Mouse (Mus musculus): ENCODE data around the gene Efcab2.
"Not testable (repeated sequence)": the region's sequence is repeated elsewhere in the genome, so short reads cannot be mapped to it uniquely, and the experiment has no call there.

Efcab2 gene

DNA sequence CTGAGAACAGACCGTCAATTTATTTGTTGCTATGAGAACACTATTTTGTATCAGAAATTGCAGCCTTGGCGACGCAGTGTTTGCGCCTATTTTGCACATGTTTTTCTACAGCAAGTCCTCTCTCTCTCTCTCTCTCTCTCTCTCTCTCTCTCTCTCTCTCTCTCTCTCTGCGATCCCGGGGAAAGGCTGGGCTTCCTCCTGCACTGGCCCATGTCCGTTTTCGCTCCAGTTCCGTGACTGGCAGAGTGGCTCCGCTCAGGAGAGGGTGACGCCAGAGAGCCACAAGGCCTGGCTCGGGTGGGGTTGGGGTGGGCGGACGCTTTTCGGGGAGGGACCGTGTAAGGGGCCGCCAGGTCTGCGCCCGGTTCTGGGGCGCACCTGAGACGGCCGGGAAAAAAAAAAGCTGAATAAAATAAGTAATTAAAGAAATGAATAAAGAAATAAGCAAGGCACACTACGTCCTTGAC, 407 bp upstream of the Efcab2 start:
- DNase-seq, result peak; percentile 86 to 92

DNA sequence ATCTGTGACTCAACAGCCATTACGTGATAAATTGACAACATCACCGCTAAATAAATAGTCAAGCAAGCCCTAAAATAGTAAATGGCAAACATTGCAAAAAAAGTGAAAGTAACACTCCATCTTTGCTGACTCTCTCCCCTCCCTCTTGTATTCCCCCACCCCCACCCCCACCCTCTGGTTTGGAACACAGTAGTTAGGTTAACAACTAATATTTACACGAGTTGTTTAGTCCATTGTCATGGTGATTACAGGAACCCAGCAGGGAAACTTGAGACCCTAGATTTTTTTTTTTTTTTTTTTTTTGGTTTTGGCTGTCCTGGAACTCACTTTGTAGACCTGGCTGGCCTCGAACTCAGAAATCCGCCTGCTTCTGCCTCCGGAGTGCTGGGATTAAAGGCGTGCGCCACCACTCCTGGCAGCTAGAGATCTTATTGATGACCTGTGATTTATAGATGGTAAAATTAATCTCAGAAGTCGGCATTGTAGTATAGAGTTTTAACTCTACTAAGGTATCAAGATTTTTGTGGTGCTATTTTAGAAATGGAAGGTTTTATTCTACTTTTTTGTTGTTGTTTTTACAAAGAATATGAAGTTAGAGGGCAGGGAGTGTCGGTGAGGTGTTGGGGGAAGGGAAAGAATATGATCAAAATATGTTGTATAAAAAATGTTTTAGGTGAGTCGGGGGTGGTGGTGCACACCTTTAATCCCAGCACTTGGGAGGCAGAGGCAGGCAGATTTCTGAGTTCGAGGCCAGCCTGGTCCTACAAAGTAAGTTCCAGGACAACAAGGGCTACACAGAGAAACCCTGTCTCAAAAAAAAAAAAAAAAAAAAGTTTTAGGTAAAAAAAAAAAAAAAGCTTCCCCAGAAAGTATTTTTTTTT, 1.1 kb downstream of the Efcab2 start:
- DNase-seq, result peak; percentile 11 to 24

DNA sequence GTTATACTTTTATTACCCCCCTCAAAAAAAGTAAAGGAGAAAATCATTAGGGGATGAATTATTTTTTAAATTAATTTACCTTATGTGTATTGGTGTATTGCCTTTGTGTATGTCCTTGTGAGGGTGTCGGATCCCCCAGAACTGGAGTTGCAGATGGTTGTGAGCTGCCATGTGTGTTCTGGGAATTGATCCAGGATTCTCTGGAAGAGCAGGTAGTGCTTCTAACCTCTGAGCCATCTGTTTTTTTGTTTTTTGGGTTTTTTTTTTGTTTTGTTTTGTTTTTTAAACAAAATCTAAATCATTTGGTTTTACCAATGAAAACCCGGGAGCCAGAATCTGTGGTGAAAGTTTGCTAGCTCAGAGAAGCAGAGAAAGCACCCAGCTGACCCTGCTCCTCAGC, 1.8 kb downstream of the Efcab2 start:
- no peak for DNase-seq

DNA sequence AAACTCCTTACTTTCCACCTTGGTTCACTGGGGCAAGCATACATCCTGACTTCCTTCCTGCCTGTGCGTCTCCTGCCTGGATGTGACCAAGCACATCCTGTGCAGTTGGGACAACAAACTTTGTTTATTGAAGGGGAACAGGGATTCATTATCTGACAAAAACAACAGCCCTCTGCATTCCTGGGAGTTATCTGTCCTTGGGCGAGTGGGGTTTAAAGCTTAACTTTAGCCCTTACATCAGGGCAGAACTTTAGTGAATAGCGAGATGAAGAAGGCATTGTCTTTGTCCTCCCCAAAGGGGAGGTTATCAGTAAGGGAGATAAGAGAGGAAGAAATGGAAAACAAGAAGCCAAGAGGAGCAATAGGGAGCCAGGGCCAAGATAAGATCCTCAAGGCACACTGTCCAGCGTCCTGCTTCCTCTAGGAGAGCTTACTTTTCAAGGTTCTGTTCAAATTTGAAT, 3.0 kb downstream of the Efcab2 start:
- peak in 1 of 2 experiments; percentile 9 for DNase-seq

DNA sequence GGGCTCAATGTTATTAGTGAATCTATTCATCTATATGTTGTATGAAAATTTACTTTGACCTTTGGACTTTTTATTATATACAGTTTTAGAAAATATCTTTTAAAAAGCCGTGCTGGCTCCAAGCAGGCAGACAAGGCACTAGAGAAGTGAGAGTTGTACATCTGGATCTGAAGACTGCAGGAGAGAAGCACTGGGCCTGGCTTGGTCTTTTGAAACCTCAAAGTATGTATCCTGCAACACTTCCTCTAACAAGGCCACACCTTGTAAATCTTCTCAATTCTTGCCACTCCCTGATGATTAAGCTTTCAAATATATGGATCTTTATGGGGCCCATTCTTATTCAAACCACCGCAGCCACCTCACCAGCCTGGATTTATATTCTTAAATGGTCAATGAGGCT, 7.5 kb downstream of the Efcab2 start:
- not testable (repeated sequence) for DNase-seq

DNA sequence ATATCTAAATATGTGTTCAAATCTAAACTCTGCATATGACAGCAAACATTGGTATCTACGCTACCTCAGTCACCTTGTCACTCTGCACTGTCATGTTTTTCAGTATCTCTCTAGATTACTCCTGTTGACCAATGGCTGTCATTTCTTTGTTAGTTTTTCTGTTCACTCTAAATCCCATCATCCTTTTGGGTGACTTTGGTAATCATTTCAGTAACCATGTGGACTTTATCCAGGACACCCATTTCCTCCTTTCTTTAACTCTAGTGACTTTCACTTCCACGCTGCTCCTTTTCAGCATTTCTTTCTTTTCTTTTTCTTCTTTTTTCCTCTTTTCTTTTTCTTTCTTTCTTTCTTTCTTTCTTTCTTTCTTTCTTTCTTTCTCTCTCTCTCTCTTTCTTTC, 13.7 kb downstream of the Efcab2 start:
- no peak for DNase-seq

DNA sequence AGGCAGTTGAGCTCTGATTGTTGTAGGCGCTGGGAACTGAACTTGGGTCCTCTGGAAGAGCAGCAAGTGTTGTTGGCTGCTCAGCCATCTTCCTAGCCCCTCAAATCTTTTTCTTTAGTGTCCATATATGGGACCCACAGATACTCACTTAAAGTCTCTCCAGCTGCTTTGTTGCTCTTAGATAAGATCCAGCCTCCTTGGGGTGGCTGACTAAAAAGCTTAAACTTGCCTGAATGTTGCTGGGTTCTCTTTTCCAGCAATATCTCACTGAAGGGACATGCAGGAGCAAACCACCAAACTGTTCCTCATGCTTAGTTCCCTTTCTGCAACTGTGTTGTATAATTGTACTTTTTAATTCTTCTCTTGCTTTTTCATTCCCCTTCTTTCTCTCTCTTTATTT, 17.8 kb downstream of the Efcab2 start:
- no peak for DNase-seq

DNA sequence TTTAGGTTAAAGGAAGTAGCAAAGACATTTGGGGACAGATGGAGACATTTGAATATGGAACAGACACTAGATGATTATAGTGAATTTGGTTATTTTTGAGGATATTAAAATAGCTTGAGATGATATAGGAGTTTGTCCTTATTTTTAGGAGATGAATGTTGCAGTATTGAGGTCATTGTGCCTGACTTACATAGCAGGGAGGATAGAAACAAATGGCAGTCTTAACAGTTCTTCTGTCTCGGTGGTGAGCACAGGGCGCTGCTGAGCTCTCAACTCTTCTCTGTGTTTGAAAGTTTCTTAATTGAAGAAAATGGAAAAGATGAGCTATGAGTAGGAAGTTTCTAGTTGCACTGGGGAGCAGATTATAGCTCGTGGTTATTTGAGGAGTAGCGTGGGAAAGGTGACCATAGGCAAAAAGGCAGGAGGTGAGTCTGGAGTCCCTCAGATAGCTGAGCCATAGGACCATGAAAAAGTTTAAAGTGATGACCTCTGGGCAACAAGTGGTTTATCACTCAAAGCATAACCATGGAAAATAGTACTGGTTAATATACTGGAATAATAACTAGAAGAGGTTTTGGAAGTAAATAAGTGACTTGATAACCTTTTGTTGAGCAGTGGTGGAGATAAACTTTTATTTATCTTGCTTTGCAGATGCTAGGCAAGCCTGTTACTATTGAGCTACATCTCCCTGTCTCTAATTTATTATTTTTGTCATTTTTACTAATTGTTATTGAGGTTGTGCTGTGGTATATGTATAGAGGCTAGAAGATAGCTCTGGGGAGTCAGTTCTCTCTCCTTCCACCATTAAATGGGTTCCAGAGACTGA, 25.9 kb downstream of the Efcab2 start:
- DNase-seq, result no peak

DNA sequence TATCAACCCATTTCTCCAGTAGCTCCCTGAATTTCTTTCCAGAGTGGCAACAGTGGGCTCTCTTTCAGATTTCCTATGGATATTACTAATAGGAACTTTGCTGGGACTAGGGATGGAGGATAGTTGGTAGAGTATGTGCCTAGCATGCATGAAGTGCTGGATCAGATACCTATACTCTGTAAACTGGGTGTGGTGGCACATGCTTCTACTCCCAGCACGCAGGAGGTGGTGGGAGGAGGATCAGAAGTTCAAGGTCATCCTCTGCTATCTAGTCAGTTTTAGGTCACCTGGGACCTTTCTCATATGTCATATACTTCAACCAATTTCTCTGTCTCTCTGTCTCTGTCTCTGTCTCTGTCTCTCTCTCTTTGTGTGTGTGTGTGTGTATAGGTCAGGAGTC, 27.7 kb downstream of the Efcab2 start:
- DNase-seq, result no peak

DNA sequence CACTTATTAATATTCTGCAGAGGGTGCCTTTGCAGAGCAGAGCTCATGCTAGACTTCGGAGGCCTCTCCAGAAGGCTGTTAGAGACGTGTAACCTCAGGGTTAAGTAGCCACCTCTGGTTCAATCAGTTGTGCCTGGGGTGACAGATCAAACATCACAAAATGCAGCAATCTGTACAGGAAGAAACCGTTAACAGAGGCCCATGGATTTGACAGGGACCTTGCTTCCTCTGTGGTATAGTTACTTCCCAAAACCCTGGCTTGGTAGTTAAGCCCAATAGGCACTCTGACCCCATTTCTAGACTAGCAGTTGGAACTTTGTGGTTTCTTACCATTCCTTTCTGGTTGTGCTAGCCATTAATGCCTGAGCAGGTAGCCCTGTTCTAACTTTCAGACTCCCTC, 38.5 kb downstream of the Efcab2 start:
- no peak for DNase-seq

DNA sequence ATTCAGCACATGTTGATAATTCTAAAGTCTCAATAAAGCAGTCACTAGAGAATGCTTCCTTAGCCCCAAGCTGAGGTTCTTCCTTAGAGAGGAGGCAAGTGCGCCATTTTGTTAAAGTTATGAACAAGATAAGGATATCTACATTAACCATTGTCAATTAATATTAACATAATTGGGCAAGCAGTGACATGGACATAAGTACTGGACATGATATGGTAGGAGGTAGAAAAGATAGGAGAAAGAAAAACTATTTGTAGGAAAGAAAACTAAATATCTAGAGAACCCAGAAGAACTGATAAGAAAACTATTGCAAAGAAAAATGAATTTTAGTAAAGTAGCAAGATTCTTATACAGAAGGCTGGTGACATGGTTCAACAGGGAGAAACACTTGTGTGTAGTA, 41.2 kb downstream of the Efcab2 start:
- no peak for DNase-seq

DNA sequence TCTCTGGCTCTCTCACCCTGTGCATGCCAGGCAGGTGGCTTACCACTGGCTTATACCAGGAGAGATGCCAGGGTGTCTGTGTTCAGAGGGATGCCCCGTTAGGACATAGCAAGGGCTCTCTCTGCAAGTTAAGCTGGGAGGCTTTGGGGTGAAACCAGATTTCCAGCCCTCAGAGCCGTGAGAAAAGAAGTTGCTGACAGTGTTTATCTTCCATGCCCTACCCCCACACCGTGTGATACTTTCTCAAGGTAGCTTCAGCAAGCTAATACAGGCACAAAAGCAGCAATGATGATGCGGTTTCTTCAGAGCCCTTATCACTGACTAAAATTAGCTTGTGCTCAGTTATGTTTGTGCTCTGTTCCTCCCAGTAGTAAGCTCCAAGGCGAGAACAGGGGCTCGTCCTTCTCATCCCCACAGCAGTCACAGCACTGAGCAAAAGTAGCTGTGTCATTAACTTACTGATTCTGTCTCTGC, 42.4 kb downstream of the Efcab2 start:
- DNase-seq, result no peak

DNA sequence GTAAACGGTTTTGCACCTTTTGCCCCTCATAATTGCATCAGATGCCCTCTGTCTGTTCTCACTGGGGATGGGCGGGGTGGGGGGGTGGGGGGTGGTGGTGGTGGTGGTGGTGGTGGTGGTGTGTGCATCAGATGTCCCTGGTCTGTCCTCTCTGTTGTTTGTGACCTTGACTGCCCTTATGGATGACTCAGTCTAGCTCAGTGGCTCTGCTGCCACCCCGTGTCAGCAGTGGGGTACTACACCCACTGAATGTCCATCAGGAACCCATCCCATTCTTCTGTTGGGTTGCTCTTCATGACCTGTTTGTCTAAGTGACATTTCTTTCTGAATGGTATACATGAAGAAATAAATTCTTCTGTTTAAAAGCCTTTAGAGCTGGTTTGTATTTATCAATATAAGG, 43.3 kb downstream of the Efcab2 start:
- DNase-seq, result peak; percentile 69 to 82

DNA sequence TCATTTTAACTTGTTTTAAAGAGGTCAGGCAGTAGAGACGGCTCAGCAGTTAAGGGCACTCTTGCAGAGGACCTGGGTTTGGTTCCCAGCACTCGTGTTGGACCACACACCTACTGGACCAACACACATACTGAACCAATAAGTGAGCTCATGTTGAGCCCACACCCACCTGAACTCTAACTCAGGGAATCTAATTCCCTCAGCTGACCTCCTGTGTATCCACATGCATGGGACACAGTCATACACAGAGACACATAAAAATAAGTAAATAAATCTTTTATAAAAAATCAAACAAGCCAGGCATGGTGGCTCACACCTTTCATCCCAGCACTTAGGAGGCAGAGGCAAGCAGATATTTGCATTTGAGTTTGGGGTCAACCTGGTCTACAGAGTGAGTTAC, 44.0 kb downstream of the Efcab2 start:
- no peak for DNase-seq

DNA sequence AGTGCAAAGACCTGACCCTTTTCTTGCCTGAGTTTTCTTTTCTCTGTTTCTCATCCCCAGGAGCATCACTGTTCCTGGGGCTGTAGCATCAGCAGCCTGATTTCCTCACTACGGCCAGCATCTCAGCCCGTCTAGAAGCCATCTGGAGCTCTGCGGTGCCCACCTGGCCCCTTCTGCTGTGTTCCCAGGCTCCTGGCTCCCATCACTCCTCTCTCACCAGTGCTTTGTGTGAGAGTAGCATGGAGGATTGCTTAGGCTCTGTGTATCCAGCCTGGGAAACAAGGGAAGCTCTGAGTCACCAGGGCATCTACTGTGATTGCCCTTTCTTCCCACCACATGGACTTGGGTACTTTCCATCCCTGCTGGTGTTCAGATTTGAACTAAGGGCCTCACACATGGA, 48.2 kb downstream of the Efcab2 start:
- DNase-seq, result no peak

DNA sequence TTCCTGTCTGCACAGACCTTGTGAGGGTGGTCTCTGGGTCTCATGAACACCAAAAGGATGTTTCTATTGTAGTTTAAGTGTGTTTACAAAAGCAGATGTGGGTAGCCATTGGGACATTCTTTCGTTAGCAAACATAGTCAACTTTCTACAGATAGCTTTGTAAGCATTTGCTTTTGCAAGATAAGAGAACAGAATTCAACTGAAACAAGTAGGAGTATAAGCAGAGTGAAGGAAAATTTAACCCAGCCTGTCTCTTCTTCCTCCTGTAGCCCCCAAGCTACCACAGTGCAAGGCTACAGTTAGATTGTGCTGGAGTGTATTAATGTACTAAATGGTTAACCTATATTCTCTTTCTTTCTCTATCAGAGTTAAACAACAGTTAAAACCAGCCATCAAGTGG, 49.2 kb downstream of the Efcab2 start:
- DNase-seq, result no peak

DNA sequence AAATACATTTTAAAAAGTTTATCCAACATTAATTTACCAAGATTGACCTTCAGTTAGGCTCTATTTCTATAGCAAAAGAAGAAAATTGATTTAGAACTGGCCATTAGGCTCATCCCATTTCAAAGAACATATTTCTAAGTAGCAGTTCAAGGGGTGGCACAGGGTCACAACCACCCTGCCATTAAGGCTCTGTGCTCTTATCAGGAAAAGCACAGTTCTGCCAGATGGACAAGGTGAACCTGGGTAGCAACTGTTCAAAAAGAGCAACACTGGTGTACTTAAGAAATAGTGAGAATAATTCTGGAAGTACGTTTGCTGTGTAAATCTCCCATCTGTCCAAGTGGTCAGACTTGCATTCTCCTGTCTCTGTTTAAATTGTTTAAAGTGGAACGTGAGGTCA, 52.1 kb downstream of the Efcab2 start:
- DNase-seq, result no peak

DNA sequence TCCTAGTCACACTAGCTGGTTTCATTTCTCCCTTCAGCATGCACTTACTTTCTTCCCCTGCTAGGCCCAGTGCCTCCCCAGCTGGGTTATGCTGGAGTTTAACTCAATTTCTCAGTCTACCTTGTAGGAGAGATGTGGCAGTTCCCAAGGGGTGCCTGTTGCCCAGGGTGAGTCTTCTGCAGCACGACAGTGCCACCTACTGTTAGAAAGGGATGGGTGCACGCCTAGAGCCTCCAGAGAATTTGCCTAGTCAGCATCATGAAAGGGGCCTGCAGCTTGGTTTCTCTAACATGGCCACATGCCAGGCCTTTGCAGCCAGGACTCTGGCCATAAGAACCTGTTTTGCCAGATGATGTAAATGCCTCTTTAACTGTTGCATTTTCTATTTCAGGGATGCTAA, 57.8 kb downstream of the Efcab2 start:
- DNase-seq, result peak; percentile 87 to 88

DNA sequence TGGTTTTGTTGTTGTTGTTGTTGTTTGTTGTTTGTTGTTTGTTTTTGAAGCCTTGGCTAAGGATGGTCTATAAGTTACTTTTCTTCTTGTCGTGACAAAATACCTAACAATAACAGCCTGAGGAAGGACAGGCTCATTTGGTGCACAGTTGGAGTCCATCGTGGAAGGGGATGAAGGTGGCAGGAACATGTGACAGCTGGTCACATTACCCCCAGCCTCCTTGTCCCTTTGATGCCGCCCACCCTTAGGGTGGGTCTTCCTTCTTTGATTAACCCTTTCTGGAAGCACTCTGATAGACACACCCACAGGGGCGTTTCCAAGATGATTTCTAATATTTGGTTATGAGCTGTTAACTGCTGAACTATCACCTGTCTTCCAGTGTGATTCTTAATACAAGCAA, 58.3 kb downstream of the Efcab2 start:
- no peak for DNase-seq

DNA sequence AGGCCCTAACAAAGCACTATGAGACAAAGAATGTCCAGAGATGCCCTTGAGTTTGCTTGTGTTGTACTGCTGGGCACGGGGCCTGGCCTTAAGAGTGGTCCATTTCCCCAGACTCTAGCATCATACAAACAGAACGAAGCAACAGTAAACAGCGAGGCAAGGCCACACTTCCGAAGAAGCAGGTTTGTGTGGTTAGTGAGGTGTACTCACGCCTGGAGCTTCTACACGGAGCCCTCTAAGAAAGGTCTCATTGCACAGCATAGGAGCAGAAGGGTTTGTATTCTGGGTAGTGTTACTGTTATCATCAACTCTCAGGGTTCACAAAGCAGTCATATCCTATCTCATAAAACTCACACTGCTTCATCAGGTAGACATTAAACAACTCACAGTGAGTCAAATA, 61.7 kb downstream of the Efcab2 start:
- DNase-seq, result no peak

DNA sequence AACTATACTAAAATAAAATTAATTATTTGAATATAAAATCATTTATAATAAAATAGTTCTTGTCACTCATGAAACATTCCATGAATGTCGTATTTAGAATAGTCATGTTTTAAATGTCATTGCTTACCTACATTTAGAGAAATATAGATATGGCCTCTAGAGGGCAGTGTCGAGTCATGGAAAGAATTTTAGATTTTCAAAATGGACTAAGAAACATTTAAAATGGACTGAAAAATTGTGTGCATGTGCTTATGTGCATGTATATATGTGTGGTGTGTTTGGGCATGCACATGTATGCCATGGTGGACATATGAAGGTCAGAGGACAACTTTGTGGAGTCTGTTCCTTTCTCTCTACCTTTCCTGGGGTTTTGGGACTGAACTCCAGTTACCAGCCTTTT, 62.4 kb downstream of the Efcab2 start:
- DNase-seq, result no peak

DNA sequence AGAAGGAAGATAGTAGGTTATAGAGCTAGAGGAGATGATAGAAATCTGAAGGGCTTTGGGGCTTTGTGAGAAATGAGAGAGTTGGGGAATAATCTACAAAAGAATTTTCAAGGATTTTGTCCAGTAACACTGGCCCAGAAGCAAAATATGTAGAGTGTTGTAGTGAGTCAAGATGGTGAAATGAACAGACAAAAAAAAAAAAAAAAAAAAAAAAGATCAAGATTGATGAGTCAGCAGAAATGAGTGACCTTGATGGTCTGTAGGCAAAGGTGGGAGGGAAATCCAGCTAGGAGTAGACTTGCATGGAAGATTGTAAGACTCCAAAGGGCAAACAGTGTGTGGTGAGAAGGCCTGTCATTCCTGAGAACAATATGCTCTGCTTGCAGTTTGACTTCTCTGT, 78.0 kb downstream of the Efcab2 start:
- DNase-seq, result no peak

DNA sequence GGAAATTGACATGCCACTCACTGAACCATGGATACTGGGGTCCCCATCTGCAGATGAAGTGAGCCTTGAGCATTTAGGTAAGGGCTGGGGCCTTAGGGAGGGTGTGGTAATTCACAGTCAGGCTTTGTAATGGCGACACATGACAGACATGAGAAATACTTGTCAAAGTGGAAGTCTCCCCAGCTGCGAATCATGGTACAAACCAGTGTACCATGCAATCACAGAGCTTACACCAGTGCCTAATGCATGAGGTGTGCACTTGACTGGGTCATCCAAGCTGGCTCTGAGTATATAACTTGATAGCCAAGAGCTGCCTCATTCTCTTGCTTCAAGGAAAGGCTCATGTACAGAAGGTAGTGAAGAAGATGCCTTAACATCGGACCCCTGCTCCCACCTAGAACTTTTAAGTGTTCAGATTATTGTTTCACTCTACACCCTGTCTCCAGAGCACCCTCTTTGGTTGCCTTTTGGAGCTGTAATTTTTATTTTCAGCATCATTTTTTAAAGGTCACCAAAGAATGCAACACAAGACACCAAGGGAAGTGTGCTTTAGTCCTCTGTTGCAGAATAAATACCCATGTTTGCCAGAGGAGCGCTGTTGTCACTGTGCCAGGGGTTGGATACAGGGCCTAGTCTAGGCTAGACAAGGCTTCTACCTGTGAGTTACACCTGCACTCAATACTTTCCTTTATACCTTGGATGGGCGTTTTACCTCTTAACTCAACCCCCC, 79.4 kb downstream of the Efcab2 start:
- DNase-seq, result no peak
